Mouse (Mus musculus): ENCODE measurements around the gene Sdk1. TPM values are rescaled to one million over a fixed set of nuclear protein-coding genes. Genes with fewer than 3 reads are reported as not detected.

Sdk1 gene
- total and polyA plus RNA-seq, 3 experiments = not detected

DNA sequence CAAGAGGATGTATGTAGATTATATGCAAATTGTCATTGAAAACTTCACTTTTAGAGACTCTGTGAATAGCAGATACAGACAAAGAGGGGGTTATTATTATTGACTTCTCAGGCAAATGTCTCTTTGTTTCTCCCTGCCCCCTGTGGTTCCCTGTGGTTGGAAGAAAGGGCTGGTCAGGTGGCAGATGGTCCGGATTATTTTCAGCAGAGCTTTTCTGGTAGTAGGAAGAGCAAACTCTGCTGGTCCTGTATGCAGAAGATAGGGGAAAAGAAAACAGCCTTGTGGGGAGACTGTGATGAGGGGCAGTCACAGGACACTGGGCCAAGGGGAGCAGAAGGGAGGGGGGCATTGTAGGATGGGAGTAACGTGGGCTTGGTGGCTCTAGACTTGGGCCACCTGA is 147.2 kb downstream of the Sdk1 start:
- H3K27me3 ChIP-seq (ENCODE audit: control insufficient read depth in 1 of 2, insufficient read depth in 2 of 2, low read length in 2 of 2) = no peaks in the 10 kb centered on the region
- H3K36me3 ChIP-seq (ENCODE audit: control insufficient read depth in 1 of 2, insufficient read depth in 2 of 2, low read length in 2 of 2) = no peaks in the 10 kb centered on the region
- no peaks in the 10 kb centered on the region for H3K9me3 ChIP-seq (replicated peaks; ENCODE audit: insufficient read depth, low read length)
- H3K9ac ChIP-seq (ENCODE audit: control insufficient read depth, low read depth, low read length, poor library complexity, severe bottlenecking) = no peak overlapping the region
- H3K4me1 ChIP-seq (ENCODE audit: control insufficient read depth in 1 of 2, insufficient read depth in 2 of 2, low read length in 2 of 2) = no peaks in the 10 kb centered on the region
- no peaks in the 10 kb centered on the region for H3K79me2 ChIP-seq (ENCODE audit: control insufficient read depth, insufficient read depth, low read length, poor library complexity)
- TF ChIP-seq EP300 (IDR thresholded peaks at IDR 0.05; ENCODE audit: low read depth in 1 of 2, low read length in 2 of 2) (no peak), UBTF (IDR thresholded peaks at IDR 0.05; ENCODE audit: borderline replicate concordance, insufficient read depth, low read depth, low read length) (no peak), E2F4 (IDR thresholded peaks at IDR 0.05; ENCODE audit: borderline replicate concordance, low read depth, low read length) (no peak), POLR2AphosphoS2 (IDR thresholded peaks at IDR 0.05; ENCODE audit: low read length) (no peak), MXI1 (IDR thresholded peaks at IDR 0.05; ENCODE audit: low read depth, low read length) (no peak), ZMIZ1 (IDR thresholded peaks at IDR 0.05; ENCODE audit: low read depth, low read length) (no peak), TBP (IDR thresholded peaks at IDR 0.05; ENCODE audit: low read depth, low read length) (no peak), CHD1 (IDR thresholded peaks at IDR 0.05; ENCODE audit: low read depth, low read length) (no peak), GABPA (IDR thresholded peaks at IDR 0.05; ENCODE audit: low read depth, low read length) (no peak), RAD21 (IDR thresholded peaks at IDR 0.05; ENCODE audit: low read depth, low read length) (no peak), GATA1 (IDR thresholded peaks at IDR 0.05; ENCODE audit: low read depth, low read length) (no peak)
- DNase-seq (ENCODE audit: low read depth, low spot score) = no peak
- no peak overlapping the region for H3K4me3 ChIP-seq (ENCODE audit: control insufficient read depth in 1 of 2, insufficient read depth in 1 of 2, low read depth in 2 of 2, low read length in 2 of 2)
- no peak overlapping the region for H3K27ac ChIP-seq (ENCODE audit: control insufficient read depth, low read depth, low read length)

DNA sequence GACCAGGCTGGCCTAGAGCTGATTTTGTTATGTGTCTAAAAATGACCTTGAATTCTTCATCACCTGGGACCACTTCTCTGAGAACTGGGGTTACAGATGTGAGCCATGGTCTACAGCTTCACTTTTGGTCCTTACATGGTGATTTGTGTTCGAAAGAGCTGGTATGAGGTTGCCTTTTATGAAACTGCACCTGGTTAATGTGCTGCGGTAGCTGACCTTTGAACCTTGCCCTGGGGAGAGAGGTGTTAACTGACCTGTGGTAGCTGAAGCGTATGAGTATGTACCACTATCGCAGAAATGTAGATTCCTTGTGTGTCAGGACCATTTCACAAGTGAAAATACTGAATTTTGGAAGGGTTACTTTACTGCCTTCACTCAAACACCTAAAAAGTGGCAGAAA is 149.3 kb downstream of the Sdk1 start:
- DNase-seq (ENCODE audit: low read depth, low spot score) = no peak
- H3K9me3 ChIP-seq (replicated peaks; ENCODE audit: insufficient read depth, low read length) = no peaks in the 10 kb centered on the region
- no peak overlapping the region for H3K27ac ChIP-seq (ENCODE audit: control insufficient read depth, low read depth, low read length)
- H3K4me3 ChIP-seq (ENCODE audit: control insufficient read depth in 1 of 2, insufficient read depth in 1 of 2, low read depth in 2 of 2, low read length in 2 of 2) = no peak overlapping the region
- H3K79me2 ChIP-seq (ENCODE audit: control insufficient read depth, insufficient read depth, low read length, poor library complexity) = no peaks in the 10 kb centered on the region
- no peaks in the 10 kb centered on the region for H3K4me1 ChIP-seq (ENCODE audit: control insufficient read depth in 1 of 2, insufficient read depth in 2 of 2, low read length in 2 of 2)
- H3K27me3 ChIP-seq (ENCODE audit: control insufficient read depth in 1 of 2, insufficient read depth in 2 of 2, low read length in 2 of 2) = no peaks in the 10 kb centered on the region
- no peaks in the 10 kb centered on the region for H3K36me3 ChIP-seq (ENCODE audit: control insufficient read depth in 1 of 2, insufficient read depth in 2 of 2, low read length in 2 of 2)
- H3K9ac ChIP-seq (ENCODE audit: control insufficient read depth, low read depth, low read length, poor library complexity, severe bottlenecking) = no peak overlapping the region
- TF ChIP-seq TCF12 (IDR thresholded peaks at IDR 0.05; ENCODE audit: low read depth, low read length) (no peak), CHD2 (IDR thresholded peaks at IDR 0.05; ENCODE audit: low read length) (no peak), ETS1 (IDR thresholded peaks at IDR 0.05; ENCODE audit: low read depth, low read length) (no peak), ZKSCAN1 (IDR thresholded peaks at IDR 0.05; ENCODE audit: low read depth, low read length) (no peak), RAD21 (IDR thresholded peaks at IDR 0.05; ENCODE audit: low read depth, low read length) (no peak), NRF1 (IDR thresholded peaks at IDR 0.05; ENCODE audit: insufficient read depth, low read depth, low read length, poor library complexity, severe bottlenecking) (no peak), MYC (IDR thresholded peaks at IDR 0.05; ENCODE audit: low read depth, low read length) (no peak), ZNF384 (IDR thresholded peaks at IDR 0.05; ENCODE audit: low read depth, low read length) (no peak), TBP (IDR thresholded peaks at IDR 0.05; ENCODE audit: low read depth, low read length) (no peak)

Measured in MEL (cell line).